Mouse (Mus musculus) embryo, embryonic 11 days (tissue): ENCODE measurements around the gene Polr2a.

ENCODE experiments used
- DNase-seq: peaks from one replicate; pipeline ENCODE4 v3.0.0-alpha.2; 2015

The Polr2a gene

GRCm38 (mm10) chr11:69758478-69758970 lies at the start of gene Polr2a:
Gene Polr2a (minus strand): TSS chr11:69758637.
- peak; percentile 99 for DNase-seq

- no peak for DNase-seq
Measured at GRCm38 (mm10) chr11:69807641-69808040, 49.2 kb upstream of the Polr2a start.

GRCm38 (mm10) chr11:69806378-69806777 lies 47.9 kb upstream of the Polr2a start:
- no peak for DNase-seq

GRCm38 (mm10) chr11:69804972-69805909 lies 46.8 kb upstream of the Polr2a start, which contains the start of gene Tmem102:
Gene Tmem102 (minus strand): TSS chr11:69805624.
- DNase-seq: peak; percentile 20

GRCm38 (mm10) chr11:69804652-69804940 lies 46.2 kb upstream of the Polr2a start:
- DNase-seq: no peak

- peak; percentile 89 for DNase-seq
Measured at GRCm38 (mm10) chr11:69803786-69804651, 45.6 kb upstream of the Polr2a start.

GRCm38 (mm10) chr11:69803328-69803727 lies 44.9 kb upstream of the Polr2a start:
- no peak for DNase-seq

- DNase-seq: peak; percentile 87
Measured at GRCm38 (mm10) chr11:69802648-69803105, 44.2 kb upstream of the Polr2a start.

GRCm38 (mm10) chr11:69801379-69801977 lies 43.0 kb upstream of the Polr2a start, which contains the start of gene Fgf11:
Gene Fgf11 (minus strand): TSS chr11:69801857.
- peak; percentile 12 for DNase-seq

- peak; percentile 88 for DNase-seq
Measured at GRCm38 (mm10) chr11:69800392-69801197, 42.2 kb upstream of the Polr2a start.

- DNase-seq: no peak
Measured at GRCm38 (mm10) chr11:69800138-69800391, 41.6 kb upstream of the Polr2a start.

GRCm38 (mm10) chr11:69799394-69800137 lies 41.1 kb upstream of the Polr2a start:
- DNase-seq: peak; percentile 61

GRCm38 (mm10) chr11:69797924-69798323 lies 39.5 kb upstream of the Polr2a start:
- no peak for DNase-seq

- DNase-seq: peak; percentile 18
Measured at GRCm38 (mm10) chr11:69795983-69796435, 37.6 kb upstream of the Polr2a start.

- peak; percentile 96 for DNase-seq
Measured at GRCm38 (mm10) chr11:69795168-69795982, 36.9 kb upstream of the Polr2a start, which contains the start of gene Chrnb1. Gene Chrnb1 (minus strand): TSS chr11:69795943.

- no peak for DNase-seq
Measured at GRCm38 (mm10) chr11:69793429-69793828, 35.0 kb upstream of the Polr2a start.

GRCm38 (mm10) chr11:69791420-69791819 lies 33.0 kb upstream of the Polr2a start:
- no peak for DNase-seq

GRCm38 (mm10) chr11:69789431-69789830 lies 31.0 kb upstream of the Polr2a start:
- no peak for DNase-seq

GRCm38 (mm10) chr11:69787306-69787705 lies 28.9 kb upstream of the Polr2a start:
- no peak for DNase-seq

- DNase-seq: no peak
Measured at GRCm38 (mm10) chr11:69784793-69785272, 26.4 kb upstream of the Polr2a start.
